Mouse (Mus musculus): Measurements from ENCODE around the gene Gprc5c. TPM values are rescaled to one million over a fixed set of nuclear protein-coding genes. Genes with fewer than 3 reads are reported as not detected.

The Gprc5c gene
- polyA plus RNA-seq, 1 experiment from 2014 or later = 41.1 TPM

- ATAC-seq (ENCODE audit: insufficient number of reproducible peaks, low FRiP score, low TSS enrichment, low read depth) = no peak
- H3K9ac ChIP-seq (ENCODE audit: low read length) = no peak overlapping the region
Measured at GRCm38 (mm10) chr11:114856125-114856524, 5.2 kb downstream of the Gprc5c start.

DNA sequence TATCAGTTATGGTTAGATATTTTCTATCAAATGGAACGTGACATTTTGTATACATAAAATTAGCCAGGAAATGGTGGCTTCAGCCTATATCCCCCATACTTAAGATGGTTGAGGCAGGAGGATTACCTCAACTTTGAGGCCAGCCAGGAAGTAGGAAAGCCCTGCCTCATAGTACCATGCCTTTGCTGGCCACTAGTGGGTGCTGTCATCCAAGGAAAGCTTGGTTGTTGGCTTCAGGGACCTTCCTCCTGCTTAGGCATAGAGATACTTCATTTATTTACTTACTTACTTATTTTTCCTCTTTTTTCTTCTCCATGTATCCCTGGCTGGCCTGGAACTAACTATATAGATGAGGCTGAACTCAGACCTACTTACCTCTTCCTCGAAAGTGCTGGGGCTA is 7.7 kb downstream of the Gprc5c start:
- Histone ChIP-seq H3K9ac (ENCODE audit: low read length) (no peak overlapping the region), H3K27ac (replicated peaks; ENCODE audit: low read depth, low read length) (no peak overlapping the region), H3K4me2 (ENCODE audit: low read depth, severe bottlenecking) (no peak overlapping the region), H3K4me1 (ENCODE audit: control insufficient read depth, insufficient read depth, low read length) (peaks cover 2% of the 10 kb centered on the region), H3K27me3 (ENCODE audit: control insufficient read depth, insufficient read depth, low read length) (no peaks in the 10 kb centered on the region), H3K9me3 (ENCODE audit: control insufficient read depth, low read length) (no peaks in the 10 kb centered on the region), H3K36me3 (ENCODE audit: control insufficient read depth, insufficient read depth, low read length) (peaks cover 3% of the 10 kb centered on the region; the same call in 1 of the 2 replicates), H3K4me3 (ENCODE audit: low read depth, low read length) (no peak overlapping the region)
- no peak for ATAC-seq (ENCODE audit: insufficient number of reproducible peaks, low FRiP score, low TSS enrichment, low read depth)
- DNase-seq (ENCODE audit: low spot score) = no peak
- WGBS = 95% methylated on average over 2 of the region's 2 CpGs

More at GRCm38 (mm10) chr11:114856125-114856524, 5.2 kb downstream of the Gprc5c start:
- Histone ChIP-seq H3K9me3 (ENCODE audit: control insufficient read depth, low read length) (no peaks in the 10 kb centered on the region), H3K4me1 (ENCODE audit: control insufficient read depth, insufficient read depth, low read length) (peaks cover 9% of the 10 kb centered on the region), H3K4me2 (ENCODE audit: low read depth, severe bottlenecking) (no peak overlapping the region), H3K4me3 (ENCODE audit: low read depth, low read length) (no peak overlapping the region), H3K27me3 (ENCODE audit: control insufficient read depth, insufficient read depth, low read length) (no peaks in the 10 kb centered on the region), H3K27ac (replicated peaks; ENCODE audit: low read depth, low read length) (no peak overlapping the region), H3K36me3 (ENCODE audit: control insufficient read depth, insufficient read depth, low read length) (no peaks in the 10 kb centered on the region)
- 94% methylated on average over 5 of the region's 5 CpGs for WGBS
- DNase-seq (ENCODE audit: low spot score) = no peak

GRCm38 (mm10) chr11:114861057-114861456 is 10.1 kb downstream of the Gprc5c start:
- peaks cover 2% of the 10 kb centered on the region; the same call in 1 of the 2 replicates for H3K4me1 ChIP-seq (ENCODE audit: control insufficient read depth, insufficient read depth, low read length)
- no peak overlapping the region for H3K27ac ChIP-seq (replicated peaks; ENCODE audit: low read depth, low read length)
- DNase-seq (ENCODE audit: low spot score) (no peak), ATAC-seq (ENCODE audit: insufficient number of reproducible peaks, low FRiP score, low TSS enrichment, low read depth) (no peak)
- H3K36me3 ChIP-seq (ENCODE audit: control insufficient read depth, insufficient read depth, low read length) = peaks cover 3% of the 10 kb centered on the region; the same call in 1 of the 2 replicates
- no peaks in the 10 kb centered on the region for H3K27me3 ChIP-seq (ENCODE audit: control insufficient read depth, insufficient read depth, low read length)
- no peaks in the 10 kb centered on the region for H3K9me3 ChIP-seq (ENCODE audit: control insufficient read depth, low read length)
- H3K4me3 ChIP-seq (ENCODE audit: low read depth, low read length) = no peak overlapping the region
- H3K9ac ChIP-seq (ENCODE audit: low read length) = no peak overlapping the region
- 88% methylated on average over 2 of the region's 2 CpGs for WGBS
- no peak overlapping the region for H3K4me2 ChIP-seq (ENCODE audit: low read depth, severe bottlenecking)

- Histone ChIP-seq H3K9me3 (ENCODE audit: control insufficient read depth, low read length) (no peaks in the 10 kb centered on the region), H3K4me2 (ENCODE audit: low read depth, severe bottlenecking) (no peak overlapping the region), H3K4me1 (ENCODE audit: control insufficient read depth, insufficient read depth, low read length) (peaks cover 15% of the 10 kb centered on the region; the same call in 1 of the 2 replicates), H3K27ac (replicated peaks; ENCODE audit: low read depth, low read length) (no peak overlapping the region), H3K27me3 (ENCODE audit: control insufficient read depth, insufficient read depth, low read length) (no peaks in the 10 kb centered on the region), H3K4me3 (ENCODE audit: low read depth, low read length) (no peak overlapping the region), H3K36me3 (ENCODE audit: control insufficient read depth, insufficient read depth, low read length) (peaks cover 5% of the 10 kb centered on the region), H3K9ac (ENCODE audit: low read length) (no peak overlapping the region)
- no peak for ATAC-seq (ENCODE audit: insufficient number of reproducible peaks, low FRiP score, low TSS enrichment, low read depth)
- WGBS = 89% methylated on average over 3 of the region's 3 CpGs
- DNase-seq (ENCODE audit: low spot score) = no peak
Measured at GRCm38 (mm10) chr11:114862687-114863086, 11.7 kb downstream of the Gprc5c start.

- H3K27ac ChIP-seq (replicated peaks; ENCODE audit: low read depth, low read length) = no peak overlapping the region
- H3K4me3 ChIP-seq (ENCODE audit: low read depth, low read length) = no peak overlapping the region
- WGBS = 94% methylated on average over 21 of the region's 21 CpGs
- H3K27me3 ChIP-seq (ENCODE audit: control insufficient read depth, insufficient read depth, low read length) = no peaks in the 10 kb centered on the region
- no peak overlapping the region for H3K9ac ChIP-seq (ENCODE audit: low read length)
- no peak for ATAC-seq (ENCODE audit: insufficient number of reproducible peaks, low FRiP score, low TSS enrichment, low read depth)
- no peak for DNase-seq (ENCODE audit: low spot score)
- peaks cover 8% of the 10 kb centered on the region for H3K36me3 ChIP-seq (ENCODE audit: control insufficient read depth, insufficient read depth, low read length)
- H3K4me1 ChIP-seq (ENCODE audit: control insufficient read depth, insufficient read depth, low read length) = peaks cover 15% of the 10 kb centered on the region; the same call in 1 of the 2 replicates
- no peak overlapping the region for H3K4me2 ChIP-seq (ENCODE audit: low read depth, severe bottlenecking)
- no peaks in the 10 kb centered on the region for H3K9me3 ChIP-seq (ENCODE audit: control insufficient read depth, low read length)
Measured at GRCm38 (mm10) chr11:114863918-114864420, 13.0 kb downstream of the Gprc5c start.

- H3K4me2 ChIP-seq (ENCODE audit: low read depth, severe bottlenecking) = no peak overlapping the region
- H3K4me3 ChIP-seq (ENCODE audit: low read depth, low read length) = no peak overlapping the region
- peaks cover 8% of the 10 kb centered on the region for H3K36me3 ChIP-seq (ENCODE audit: control insufficient read depth, insufficient read depth, low read length)
- peaks cover 15% of the 10 kb centered on the region; the same call in 1 of the 2 replicates for H3K4me1 ChIP-seq (ENCODE audit: control insufficient read depth, insufficient read depth, low read length)
- no peaks in the 10 kb centered on the region for H3K9me3 ChIP-seq (ENCODE audit: control insufficient read depth, low read length)
- no peak for DNase-seq (ENCODE audit: low spot score)
- H3K27me3 ChIP-seq (ENCODE audit: control insufficient read depth, insufficient read depth, low read length) = no peaks in the 10 kb centered on the region
- 83% methylated on average over 5 of the region's 5 CpGs for WGBS
- H3K9ac ChIP-seq (ENCODE audit: low read length) = no peak overlapping the region
- no peak for ATAC-seq (ENCODE audit: insufficient number of reproducible peaks, low FRiP score, low TSS enrichment, low read depth)
- no peak overlapping the region for H3K27ac ChIP-seq (replicated peaks; ENCODE audit: low read depth, low read length)
Measured at GRCm38 (mm10) chr11:114865999-114866398, 15.0 kb downstream of the Gprc5c start.

DNA sequence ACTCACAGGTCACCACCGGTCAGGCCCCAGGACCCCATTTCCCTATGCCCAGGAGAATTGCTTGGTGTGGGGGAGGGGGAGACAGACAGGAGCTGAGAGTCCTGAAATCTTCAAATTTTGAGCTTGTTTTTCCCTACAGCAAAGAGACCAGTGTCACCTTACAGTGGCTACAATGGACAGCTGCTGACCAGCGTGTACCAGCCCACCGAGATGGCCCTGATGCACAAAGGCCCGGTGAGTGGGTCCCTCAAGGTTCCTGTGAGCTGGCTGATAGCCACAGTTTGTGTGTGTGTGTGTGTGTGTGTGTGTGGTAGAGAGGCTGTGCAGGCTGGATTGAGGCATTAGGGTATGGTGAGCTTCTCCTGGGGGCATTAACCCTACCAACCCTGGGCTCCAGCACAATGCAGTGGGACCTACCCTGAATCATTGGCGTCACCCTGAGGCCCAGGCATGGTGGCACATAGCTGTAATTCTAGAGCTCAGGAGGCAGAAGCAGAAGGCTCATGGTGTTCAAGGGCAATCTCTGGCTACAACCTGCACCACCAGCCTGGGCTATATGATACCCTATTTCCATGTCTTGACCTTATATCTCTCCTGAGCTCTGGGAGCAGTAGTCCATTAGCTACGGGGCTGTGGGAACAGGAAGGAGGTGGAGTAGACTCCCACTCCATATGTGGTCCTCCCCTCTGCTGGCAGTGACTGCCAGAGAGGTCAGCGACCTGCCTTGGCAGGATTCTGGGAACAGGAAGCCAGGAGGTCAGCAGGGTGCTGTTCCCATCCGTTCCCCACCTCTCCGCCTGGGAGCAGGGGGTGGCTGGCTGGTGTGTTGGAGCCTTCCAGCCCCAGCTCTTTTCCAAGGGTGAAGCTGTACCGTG is 15.8 kb downstream of the Gprc5c start:
- ATAC-seq (ENCODE audit: insufficient number of reproducible peaks, low FRiP score, low TSS enrichment, low read depth) (no peak), DNase-seq (ENCODE audit: low spot score) (no peak)
- H3K27ac ChIP-seq (replicated peaks; ENCODE audit: low read depth, low read length) = no peak overlapping the region

DNA sequence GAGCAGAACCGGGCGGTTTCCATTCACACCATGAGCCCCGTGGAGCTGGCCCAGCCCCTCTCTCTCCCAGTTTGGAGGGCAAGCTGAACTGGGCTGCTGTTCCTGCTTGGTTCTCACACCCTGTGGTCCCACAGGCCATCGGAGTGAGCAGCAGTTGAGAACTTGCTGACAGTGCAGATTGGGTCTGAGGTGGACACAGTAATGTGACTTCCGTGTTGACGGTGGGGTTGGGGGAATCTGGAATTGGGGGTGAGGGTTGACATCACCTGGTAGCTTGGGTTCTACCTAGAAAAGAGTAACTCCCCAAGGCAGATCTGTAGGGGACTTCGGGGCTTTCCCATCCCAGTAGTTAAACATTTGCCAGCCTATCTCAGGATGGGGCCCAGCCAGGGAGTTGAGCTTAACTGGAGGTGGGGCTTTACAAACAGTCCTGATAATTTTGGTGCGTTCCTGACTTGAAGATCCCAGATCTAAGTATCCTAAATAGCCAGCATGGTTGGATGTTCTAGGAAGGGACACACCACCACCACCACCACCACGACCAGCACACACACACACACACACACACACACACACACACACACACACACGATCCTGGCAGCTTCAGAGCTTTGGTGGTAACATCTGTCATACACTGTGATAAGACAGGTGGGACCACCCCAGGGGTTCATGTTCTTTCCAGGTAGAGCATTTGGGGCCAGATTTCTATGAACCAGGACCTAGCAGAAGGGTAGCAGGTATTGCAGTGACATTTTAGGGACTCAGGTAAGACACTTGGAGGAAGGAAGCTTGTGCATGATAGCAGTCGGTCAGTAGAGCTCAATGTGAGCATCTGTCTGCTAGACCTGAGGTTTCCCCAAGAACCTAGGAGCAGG is 16.6 kb downstream of the Gprc5c start:
- no peak for DNase-seq (ENCODE audit: low spot score)
- Histone ChIP-seq H3K9me3 (ENCODE audit: control insufficient read depth, low read length) (no peaks in the 10 kb centered on the region), H3K4me1 (ENCODE audit: control insufficient read depth, insufficient read depth, low read length) (peaks cover 15% of the 10 kb centered on the region; the same call in 1 of the 2 replicates), H3K36me3 (ENCODE audit: control insufficient read depth, insufficient read depth, low read length) (peaks cover 10% of the 10 kb centered on the region), H3K27ac (replicated peaks; ENCODE audit: low read depth, low read length) (no peak overlapping the region), H3K4me2 (ENCODE audit: low read depth, severe bottlenecking) (no peak overlapping the region), H3K4me3 (ENCODE audit: low read depth, low read length) (no peak overlapping the region), H3K9ac (ENCODE audit: low read length) (no peak overlapping the region), H3K27me3 (ENCODE audit: control insufficient read depth, insufficient read depth, low read length) (no peaks in the 10 kb centered on the region)
- ATAC-seq (ENCODE audit: insufficient number of reproducible peaks, low FRiP score, low TSS enrichment, low read depth) = no peak
- 71% methylated on average over 11 of the region's 11 CpGs for WGBS

More for the DNA sequence above, 15.8 kb downstream of the Gprc5c start:
- Histone ChIP-seq H3K27me3 (ENCODE audit: control insufficient read depth, insufficient read depth, low read length) (no peaks in the 10 kb centered on the region), H3K36me3 (ENCODE audit: control insufficient read depth, insufficient read depth, low read length) (peaks cover 10% of the 10 kb centered on the region), H3K4me3 (ENCODE audit: low read depth, low read length) (no peak overlapping the region), H3K4me2 (ENCODE audit: low read depth, severe bottlenecking) (no peak overlapping the region), H3K4me1 (ENCODE audit: control insufficient read depth, insufficient read depth, low read length) (peaks cover 15% of the 10 kb centered on the region; the same call in 1 of the 2 replicates), H3K9ac (ENCODE audit: low read length) (no peak overlapping the region), H3K9me3 (ENCODE audit: control insufficient read depth, low read length) (no peaks in the 10 kb centered on the region)
- WGBS = 36% methylated on average over 10 of the region's 10 CpGs

Measured in limb, embryonic 11.5 days (tissue).